Mouse (Mus musculus): Measurements from ENCODE around the gene Wrap53. TPM values are rescaled to one million over a fixed set of nuclear protein-coding genes. Genes with fewer than 3 reads are reported as not detected.
"Not testable (repeated sequence)": the region's sequence is repeated elsewhere in the genome, so short reads cannot be mapped to it uniquely, and the experiment has no call there.

Gene Wrap53
- total RNA-seq, 2 experiments from 2014 or later: 6.3 to 7.6 TPM

- intact Hi-C loops (cut with DNase I): no loop called here
- DNase-seq (ENCODE audit: extremely low spot score in 1 of 2, low spot score in 2 of 2): no peak
These were observed 30.9 kb downstream of the Wrap53 start, which contains the start of gene Dnah2 for GRCm38 (mm10) chr11:69549060-69549656. TSS of gene Dnah2 (minus strand) at chr11:69549110.

GRCm38 (mm10) chr11:69547071-69547470 is 33.0 kb downstream of the Wrap53 start:
- peak in 1 of 2 experiments; percentile 78 for DNase-seq (ENCODE audit: extremely low spot score in 1 of 2, low spot score in 2 of 2)
- intact Hi-C loops (cut with DNase I): no loop called here

- intact Hi-C loops (cut with DNase I): no loop called here
- DNase-seq (ENCODE audit: extremely low spot score in 1 of 2, low spot score in 2 of 2): peak; percentile 75 to 91
These were observed 33.5 kb downstream of the Wrap53 start for GRCm38 (mm10) chr11:69546423-69547053.

GRCm38 (mm10) chr11:69545957-69546356 is 34.1 kb downstream of the Wrap53 start:
- intact Hi-C loops (cut with DNase I): no loop called here
- DNase-seq (ENCODE audit: extremely low spot score in 1 of 2, low spot score in 2 of 2): no peak

- DNase-seq (ENCODE audit: extremely low spot score in 1 of 2, low spot score in 2 of 2): no peak
- intact Hi-C loops (cut with DNase I): loop anchor here (5.0 kb wide), 1 partner anchor 34 kb away; no protein-coding TSS in a partner anchor
These were observed 36.5 kb downstream of the Wrap53 start for GRCm38 (mm10) chr11:69543598-69543997.

- not testable (repeated sequence) for DNase-seq (ENCODE audit: extremely low spot score in 1 of 2, low spot score in 2 of 2)
- intact Hi-C loops (cut with DNase I): loop anchor here (5.0 kb wide), 1 partner anchor 36 kb away; no protein-coding TSS in a partner anchor
These were observed 38.3 kb downstream of the Wrap53 start for GRCm38 (mm10) chr11:69541741-69542140.

- DNase-seq (ENCODE audit: extremely low spot score in 1 of 2, low spot score in 2 of 2): no peak
- intact Hi-C loops (cut with DNase I): loop anchor here (5.0 kb wide), 1 partner anchor 37 kb away; no protein-coding TSS in a partner anchor
These were observed 39.4 kb downstream of the Wrap53 start for GRCm38 (mm10) chr11:69540700-69541099.

GRCm38 (mm10) chr11:69534990-69535389 is 45.1 kb downstream of the Wrap53 start:
- peak in 1 of 2 experiments; percentile 5 for DNase-seq (ENCODE audit: extremely low spot score in 1 of 2, low spot score in 2 of 2)
- intact Hi-C loops (cut with DNase I): no loop called here

- intact Hi-C loops (cut with DNase I): no loop called here
- peak in 1 of 2 experiments; percentile 9 for DNase-seq (ENCODE audit: extremely low spot score in 1 of 2, low spot score in 2 of 2)
These were observed 47.4 kb downstream of the Wrap53 start for GRCm38 (mm10) chr11:69532480-69533150.

- DNase-seq (ENCODE audit: extremely low spot score in 1 of 2, low spot score in 2 of 2): peak in 1 of 2 experiments; percentile 16
- intact Hi-C loops (cut with DNase I): not testable (repeated sequence)
These were observed 49.3 kb downstream of the Wrap53 start for GRCm38 (mm10) chr11:69530755-69531154.

GRCm38 (mm10) chr11:69530281-69530680 is 49.8 kb downstream of the Wrap53 start:
- intact Hi-C loops (cut with DNase I): not testable (repeated sequence)

GRCm38 (mm10) chr11:69528031-69528390 is 52.0 kb downstream of the Wrap53 start:
- DNase-seq (ENCODE audit: extremely low spot score in 1 of 2, low spot score in 2 of 2): peak in 1 of 2 experiments; percentile 8
- intact Hi-C loops (cut with DNase I): no loop called here

More at GRCm38 (mm10) chr11:69530281-69530680, 49.8 kb downstream of the Wrap53 start:
- DNase-seq (ENCODE audit: extremely low spot score in 1 of 2, low spot score in 2 of 2): not testable (repeated sequence)

- peak in 1 of 2 experiments; percentile 28 for DNase-seq (ENCODE audit: extremely low spot score in 1 of 2, low spot score in 2 of 2)
- intact Hi-C loops (cut with DNase I): no loop called here
These were observed 52.7 kb downstream of the Wrap53 start for GRCm38 (mm10) chr11:69527098-69528030.

- intact Hi-C loops (cut with DNase I): no loop called here
- no peak for DNase-seq (ENCODE audit: extremely low spot score in 1 of 2, low spot score in 2 of 2)
These were observed 53.4 kb downstream of the Wrap53 start for GRCm38 (mm10) chr11:69526631-69527030.

- DNase-seq (ENCODE audit: extremely low spot score in 1 of 2, low spot score in 2 of 2): no peak
- intact Hi-C loops (cut with DNase I): no loop called here
These were observed 54.4 kb downstream of the Wrap53 start for GRCm38 (mm10) chr11:69525661-69526060.

- DNase-seq (ENCODE audit: extremely low spot score in 1 of 2, low spot score in 2 of 2): no peak
- intact Hi-C loops (cut with DNase I): no loop called here
These were observed 56.4 kb downstream of the Wrap53 start for GRCm38 (mm10) chr11:69523651-69524050.

- intact Hi-C loops (cut with DNase I): no loop called here
- peak in 1 of 2 experiments; percentile 7 for DNase-seq (ENCODE audit: extremely low spot score in 1 of 2, low spot score in 2 of 2)
These were observed 58.4 kb downstream of the Wrap53 start for GRCm38 (mm10) chr11:69521526-69522149.

GRCm38 (mm10) chr11:69519976-69520375 is 60.1 kb downstream of the Wrap53 start:
- intact Hi-C loops (cut with DNase I): no loop called here
- peak in 1 of 2 experiments; percentile 16 for DNase-seq (ENCODE audit: extremely low spot score in 1 of 2, low spot score in 2 of 2)
